Mouse (Mus musculus) limb, embryonic 14.5 days (tissue): ENCODE measurements around the gene Rps11. TPM values are rescaled to one million over a fixed set of nuclear protein-coding genes. Genes with fewer than 3 reads are reported as not detected.
"Not testable (repeated sequence)": the region's sequence is repeated elsewhere in the genome, so short reads cannot be mapped to it uniquely, and the experiment has no call there.

Source experiments
- ATAC-seq: fragments of 200-750 bp; cut with Nextera tagmentation; 2 replicates; pipeline ENCODE4 v1.8.0; 2017; ENCODE audit warnings: low read depth, moderate number of reproducible peaks, moderate TSS enrichment; ENCODE audit not compliant: low FRiP score
- DNase-seq: peaks from one replicate; pipeline ENCODE4 v3.0.0-alpha.2; 2015; ENCODE audit warnings: low spot score
- H3K27ac ChIP-seq: fragments of 300-500 bp; sonication (generic); replicated peaks from 2 replicates; pipeline ENCODE4 v1.5.1; 2014; ENCODE audit warnings: low read depth, mild to moderate bottlenecking, low read length, moderate library complexity, mixed read lengths
- H3K27me3 ChIP-seq: fragments of 300-500 bp; sonication (generic); 2 replicates; pipeline ENCODE4 v1.6.1; 2014; ENCODE audit warnings: low read length, mixed read lengths; ENCODE audit not compliant: control insufficient read depth, insufficient read depth
- H3K36me3 ChIP-seq: fragments of 300-500 bp; sonication (generic); 2 replicates; pipeline ENCODE4 v1.6.1; 2014; ENCODE audit warnings: mild to moderate bottlenecking, low read length, moderate library complexity, mixed read lengths; ENCODE audit not compliant: control insufficient read depth, insufficient read depth
- H3K4me1 ChIP-seq: fragments of 300-500 bp; sonication (generic); 2 replicates; pipeline ENCODE4 v1.6.1; 2014; ENCODE audit warnings: antibody characterized with exemption, low read length, mixed read lengths; ENCODE audit not compliant: control insufficient read depth, insufficient read depth
- H3K4me2 ChIP-seq: fragments of 300-500 bp; sonication (generic); replicated peaks from 2 replicates; pipeline ENCODE4 v1.6.1; 2014; ENCODE audit warnings: low read depth, mild to moderate bottlenecking, low read length, moderate library complexity; ENCODE audit not compliant: severe bottlenecking
- H3K4me3 ChIP-seq: fragments of 300-500 bp; sonication (generic); replicated peaks from 2 replicates; pipeline ENCODE4 v1.5.1; 2014; ENCODE audit warnings: low read length
- H3K9ac ChIP-seq: fragments of 300-500 bp; sonication (generic); 2 replicates; pipeline ENCODE4 v1.6.1; 2014; ENCODE audit warnings: mild to moderate bottlenecking, low read depth, low read length, moderate library complexity; ENCODE audit not compliant: severe bottlenecking
- H3K9me3 ChIP-seq: fragments of 300-500 bp; sonication (generic); 2 replicates; pipeline ENCODE4 v1.6.1; 2016; ENCODE audit warnings: low read length; ENCODE audit not compliant: control insufficient read depth
- POLR2A ChIP-seq: fragments of 200-500 bp; IDR thresholded peaks from 2 replicates; pipeline ENCODE4 v1.8.0; 2012; ENCODE audit warnings: inconsistent platforms, mild to moderate bottlenecking, moderate library complexity, borderline replicate concordance; ENCODE audit not compliant: insufficient read depth, insufficient read length; ENCODE audit errors: extremely low read depth
- WGBS: fragments of 180-500 bp; shearing (Covaris S2); extraction: QIAGEN DNeasy Blood & Tissue Kit; methylation state at CpG from one replicate; pipeline ENCODE4 v1.1.7; 2014; 5-methylcytosine and 5-hydroxymethylcytosine counted together
- polyA plus RNA-seq, 2 experiments: library from polyadenylated mRNA; depleted of rRNA in 1 of 2; stranded (reverse) in 1 of 2; unstranded in 1 of 2; fragments of >200 nt; fragmentation: Nextera tagmentation in 1 of 2; extraction: Ambion mirVana in 1 of 2; gene quantifications; 2 replicates each; pipeline versions ENCODE4 v1.2.1 to v1.2.3; 2012 to 2014

Rps11 gene
- polyA plus RNA-seq (2012; rRNA removed), result 563 and 814 TPM in 2 replicates
- 1,719 and 1,751 TPM in 2 replicates for polyA plus RNA-seq (2014; fragmentation: Nextera tagmentation; extraction: Ambion mirVana)

- peaks cover 68% of the 10 kb centered on the region for H3K36me3 ChIP-seq
- under 1% methylated on average over 59 of the region's 59 CpGs for WGBS
- peak; percentile 75; the same call in 1 of the 2 replicates for TF ChIP-seq POLR2A
- no peaks in the 10 kb centered on the region for H3K9me3 ChIP-seq
- H3K27ac ChIP-seq, result peak within 1 kb of the TSS; percentile 90
- peak; percentile 99 for DNase-seq
- H3K27me3 ChIP-seq, result no peaks in the 10 kb centered on the region
- ATAC-seq, result peak; percentile 80
- peak within 1 kb of the TSS; percentile 98 for H3K9ac ChIP-seq
- peaks cover 33% of the 10 kb centered on the region for H3K4me1 ChIP-seq
- H3K4me2 ChIP-seq, result peak within 1 kb of the TSS; percentile 93
- H3K4me3 ChIP-seq, result peak within 1 kb of the TSS; percentile 97
Observed at GRCm38 (mm10) chr7:45124224-45125143, at the start of gene Rps11. Gene Rps11, minus strand, starts transcription at chr7:45124439.

- not testable (repeated sequence) for H3K4me1 ChIP-seq, H3K9ac ChIP-seq, ATAC-seq, DNase-seq, H3K4me3 ChIP-seq, H3K4me2 ChIP-seq, H3K27ac ChIP-seq, H3K36me3 ChIP-seq
- Histone ChIP-seq H3K27me3 (peaks cover 63% of the 10 kb centered on the region), H3K9me3 (peaks cover 19% of the 10 kb centered on the region)
- WGBS, result 67% methylated on average over 1 of the region's 1 CpGs
Observed at GRCm38 (mm10) chr7:45173772-45174171, 49.5 kb upstream of the Rps11 start.

- H3K4me1 ChIP-seq, result no peaks in the 10 kb centered on the region
- no peak overlapping the region for H3K9ac ChIP-seq
- 65% methylated on average over 7 of the region's 7 CpGs for WGBS
- H3K4me2 ChIP-seq, result no peak overlapping the region
- DNase-seq (no peak), ATAC-seq (no peak)
- no peak overlapping the region for H3K27ac ChIP-seq
- no peak overlapping the region for H3K4me3 ChIP-seq
- no peak for TF ChIP-seq POLR2A
- H3K36me3 ChIP-seq, result no peaks in the 10 kb centered on the region
- H3K9me3 ChIP-seq, result peaks cover 19% of the 10 kb centered on the region
- H3K27me3 ChIP-seq, result peaks cover 63% of the 10 kb centered on the region
Observed at GRCm38 (mm10) chr7:45172974-45173373, 48.7 kb upstream of the Rps11 start.

- Histone ChIP-seq H3K27ac (no peak overlapping the region), H3K36me3 (no peaks in the 10 kb centered on the region), H3K27me3 (peaks cover 62% of the 10 kb centered on the region), H3K4me2 (no peak overlapping the region), H3K4me1 (no peaks in the 10 kb centered on the region), H3K9ac (no peak overlapping the region), H3K9me3 (peaks cover 19% of the 10 kb centered on the region), H3K4me3 (no peak overlapping the region)
- DNase-seq (no peak), ATAC-seq (no peak)
- no peak for TF ChIP-seq POLR2A
- 98% methylated on average over 3 of the region's 3 CpGs for WGBS
Observed at GRCm38 (mm10) chr7:45169495-45169894, 45.3 kb upstream of the Rps11 start.

GRCm38 (mm10) chr7:45168656-45169055 is 44.4 kb upstream of the Rps11 start:
- Histone ChIP-seq H3K27me3 (peaks cover 63% of the 10 kb centered on the region), H3K4me2 (no peak overlapping the region), H3K9ac (no peak overlapping the region), H3K4me3 (no peak overlapping the region), H3K9me3 (peaks cover 19% of the 10 kb centered on the region), H3K36me3 (no peaks in the 10 kb centered on the region), H3K4me1 (0 out of 2 replicates have a peak, but pooled peaks cover 4% of the 10 kb centered on the region), H3K27ac (no peak overlapping the region)
- ATAC-seq, result no peak
- 8% methylated on average over 24 of the region's 24 CpGs for WGBS
- no peak for TF ChIP-seq POLR2A
- no peak for DNase-seq
